In genomic region chr8:84742171-84743053, GRCm38 (mm10) we compare ENCODE assay signal across 8 mouse cellular contexts. TPM values are rescaled to one million over a fixed set of nuclear protein-coding genes. Genes with fewer than 3 reads are reported as not detected.
DNase-seq lines count a peak whose midpoint lies in the region; ATAC-seq lines count a peak whose summit lies in the region.

No protein-coding gene starts in this region.

- H3K36me3 ChIP-seq in kidney, embryonic 15.5 days, result no peaks in the 10 kb centered on the region
- no peaks in the 10 kb centered on the region for H3K36me3 ChIP-seq in embryonic facial prominence, embryonic 10.5 days (replicated peaks)
- no peaks in the 10 kb centered on the region for H3K36me3 ChIP-seq in limb, embryonic 11.5 days (ENCODE audit: control insufficient read depth, insufficient read depth, low read length)
- H3K36me3 ChIP-seq in neural tube, embryonic 12.5 days, result no peaks in the 10 kb centered on the region; the same call in 1 of the 2 replicates

- no peak overlapping the region for H3K4me3 ChIP-seq in kidney, embryonic 15.5 days (replicated peaks)
- peak overlapping the region; percentile 48 for H3K4me3 ChIP-seq in embryonic facial prominence, embryonic 10.5 days
- H3K4me3 ChIP-seq in limb, embryonic 11.5 days (ENCODE audit: low read depth, low read length), result peak overlapping the region; percentile 22
- no peak overlapping the region for H3K4me3 ChIP-seq in neural tube, embryonic 12.5 days

- H3K9me3 ChIP-seq in kidney, embryonic 15.5 days (replicated peaks), result no peaks in the 10 kb centered on the region
- no peaks in the 10 kb centered on the region for H3K9me3 ChIP-seq in embryonic facial prominence, embryonic 10.5 days
- H3K9me3 ChIP-seq in limb, embryonic 11.5 days (ENCODE audit: control insufficient read depth, low read length), result no peaks in the 10 kb centered on the region
- H3K9me3 ChIP-seq in neural tube, embryonic 12.5 days, result no peaks in the 10 kb centered on the region

- ATAC-seq in kidney, embryonic 15.5 days (replicated peaks; ENCODE audit: low FRiP score), result peak; percentile 30
- ATAC-seq in limb, embryonic 11.5 days (ENCODE audit: insufficient number of reproducible peaks, low FRiP score, low TSS enrichment, low read depth), result peak; percentile 88
- peak; percentile 41 for ATAC-seq in neural tube, embryonic 12.5 days (ENCODE audit: low FRiP score, low read depth)
- no peak for ATAC-seq in activated CD4-positive, CD25-positive, alpha-beta regulatory T cell, adult 4 months

- WGBS in kidney, embryonic 15.5 days, result 13% methylated on average over 32 of the region's 32 CpGs
- 2% methylated on average over 32 of the region's 32 CpGs for WGBS in embryonic facial prominence, embryonic 10.5 days
- WGBS in limb, embryonic 11.5 days, result under 1% methylated on average over 32 of the region's 32 CpGs
- WGBS in neural tube, embryonic 12.5 days, result 3% methylated on average over 32 of the region's 32 CpGs

- H3K4me2 ChIP-seq in kidney, embryonic 15.5 days, result peak overlapping the region; percentile 29
- H3K4me2 ChIP-seq in limb, embryonic 11.5 days (ENCODE audit: low read depth, severe bottlenecking), result peak overlapping the region; percentile 49
- peak overlapping the region; percentile 45 for H3K4me2 ChIP-seq in neural tube, embryonic 12.5 days (replicated peaks)

- peak overlapping the region; percentile 88 for H3K27ac ChIP-seq in kidney, embryonic 15.5 days
- peak overlapping the region; percentile 90 for H3K27ac ChIP-seq in embryonic facial prominence, embryonic 10.5 days (replicated peaks)
- peak overlapping the region; percentile 100 for H3K27ac ChIP-seq in limb, embryonic 11.5 days (replicated peaks; ENCODE audit: low read depth, low read length)
- H3K27ac ChIP-seq in neural tube, embryonic 12.5 days, result peak overlapping the region; percentile 53; the same call in 1 of the 2 replicates

- H3K27me3 ChIP-seq in kidney, embryonic 15.5 days, result peaks cover 95% of the 10 kb centered on the region
- peaks cover 100% of the 10 kb centered on the region for H3K27me3 ChIP-seq in embryonic facial prominence, embryonic 10.5 days (replicated peaks; ENCODE audit: low read depth, poor library complexity, severe bottlenecking)
- peaks cover 26% of the 10 kb centered on the region for H3K27me3 ChIP-seq in limb, embryonic 11.5 days (ENCODE audit: control insufficient read depth, insufficient read depth, low read length)
- peaks cover 94% of the 10 kb centered on the region for H3K27me3 ChIP-seq in neural tube, embryonic 12.5 days (replicated peaks)

- H3K9ac ChIP-seq in kidney, embryonic 15.5 days, result 0 out of 2 replicates have a peak overlapping the region, but pooled peaks have one; percentile 14
- peak overlapping the region; percentile 45 for H3K9ac ChIP-seq in limb, embryonic 11.5 days (ENCODE audit: low read length)
- peak overlapping the region; percentile 44 for H3K9ac ChIP-seq in neural tube, embryonic 12.5 days

- H3K4me1 ChIP-seq in kidney, embryonic 15.5 days, result peaks cover 85% of the 10 kb centered on the region
- H3K4me1 ChIP-seq in embryonic facial prominence, embryonic 10.5 days, result peaks cover 96% of the 10 kb centered on the region
- peaks cover 99% of the 10 kb centered on the region for H3K4me1 ChIP-seq in limb, embryonic 11.5 days (ENCODE audit: control insufficient read depth, insufficient read depth, low read length)
- H3K4me1 ChIP-seq in neural tube, embryonic 12.5 days, result peaks cover 89% of the 10 kb centered on the region

- no peak for DNase-seq in kidney, postnatal 36 days
- DNase-seq in embryonic facial prominence, embryonic 10.5 days (ENCODE audit: low spot score), result peak; percentile 91
- DNase-seq in heart, adult 9 months (ENCODE audit: low spot score in 2 of 2), result peak; percentile 72 to 83
- peak; percentile 93 for DNase-seq in limb, embryonic 11.5 days (ENCODE audit: low spot score)
- DNase-seq in thymus, postnatal 36 days, result no peak

RNA-seq across cellular contexts. Expression of gene G430095P16Rik, which starts 19.6 kb away (rescaled TPM):
- polyA plus RNA-seq in kidney, embryonic 15.5 days (2015; fragmentation: Nextera tagmentation; extraction: Ambion mirVana), result 1.9 and 2.3 TPM in 2 replicates
- polyA plus RNA-seq in embryonic facial prominence, embryonic 10.5 days (2016; fragmentation: Nextera tagmentation; extraction: Ambion mirVana), result 1.6 and 3.6 TPM in 2 replicates
- polyA plus RNA-seq in limb, embryonic 11.5 days (2014; fragmentation: Nextera tagmentation; extraction: Ambion mirVana), result 7.7 and 8.6 TPM in 2 replicates
- 2.5 and 2.6 TPM in 2 replicates for polyA plus RNA-seq in neural tube, embryonic 12.5 days (2016; fragmentation: Nextera tagmentation; extraction: Ambion mirVana)
- polyA plus RNA-seq in activated CD4-positive, CD25-positive, alpha-beta regulatory T cell, adult 4 months (2017; shearing (Covaris generic)), result 10 to 100 TPM; 20.2 to 37.5 TPM

RNA-seq across cellular contexts. Expression of gene Lyl1, which starts 41.2 kb away (rescaled TPM):
- polyA plus RNA-seq in kidney, embryonic 15.5 days (2015; fragmentation: Nextera tagmentation; extraction: Ambion mirVana), result 7.6 and 7.8 TPM in 2 replicates
- polyA plus RNA-seq in embryonic facial prominence, embryonic 10.5 days (2016; fragmentation: Nextera tagmentation; extraction: Ambion mirVana), result 4.3 and 5.5 TPM in 2 replicates
- polyA plus RNA-seq in limb, embryonic 11.5 days (2014; fragmentation: Nextera tagmentation; extraction: Ambion mirVana), result 3.9 and 4.8 TPM in 2 replicates
- polyA plus RNA-seq in neural tube, embryonic 12.5 days (2016; fragmentation: Nextera tagmentation; extraction: Ambion mirVana), result 4.4 and 4.5 TPM in 2 replicates
- polyA plus RNA-seq in activated CD4-positive, CD25-positive, alpha-beta regulatory T cell, adult 4 months (2017; shearing (Covaris generic)), result 1 to 10 TPM in 1 of 2 experiments, under 1 TPM in 1; 0.85 to 1.2 TPM

RNA-seq across cellular contexts. Expression of gene Nacc1, which starts 54.8 kb away (rescaled TPM):
- 23.9 and 25.6 TPM in 2 replicates for polyA plus RNA-seq in kidney, embryonic 15.5 days (2015; fragmentation: Nextera tagmentation; extraction: Ambion mirVana)
- polyA plus RNA-seq in embryonic facial prominence, embryonic 10.5 days (2016; fragmentation: Nextera tagmentation; extraction: Ambion mirVana), result 30.4 and 30.8 TPM in 2 replicates
- polyA plus RNA-seq in limb, embryonic 11.5 days (2014; fragmentation: Nextera tagmentation; extraction: Ambion mirVana), result 26.4 and 26.7 TPM in 2 replicates
- polyA plus RNA-seq in neural tube, embryonic 12.5 days (2016; fragmentation: Nextera tagmentation; extraction: Ambion mirVana), result 17.2 and 19.2 TPM in 2 replicates
- 10 to 100 TPM in 1 of 2 experiments, 1 to 10 TPM in 1; 9.4 to 12.5 TPM for polyA plus RNA-seq in activated CD4-positive, CD25-positive, alpha-beta regulatory T cell, adult 4 months (2017; shearing (Covaris generic))

RNA-seq across cellular contexts. Expression of gene Trmt1, which starts 56.3 kb away (rescaled TPM):
- 68.7 and 73.8 TPM in 2 replicates for polyA plus RNA-seq in kidney, embryonic 15.5 days (2015; fragmentation: Nextera tagmentation; extraction: Ambion mirVana)
- polyA plus RNA-seq in embryonic facial prominence, embryonic 10.5 days (2016; fragmentation: Nextera tagmentation; extraction: Ambion mirVana), result 69.1 and 71.2 TPM in 2 replicates
- 65.7 and 65.9 TPM in 2 replicates for polyA plus RNA-seq in limb, embryonic 11.5 days (2014; fragmentation: Nextera tagmentation; extraction: Ambion mirVana)
- 58.5 and 59.1 TPM in 2 replicates for polyA plus RNA-seq in neural tube, embryonic 12.5 days (2016; fragmentation: Nextera tagmentation; extraction: Ambion mirVana)
- 10 to 100 TPM; 32.6 to 49.8 TPM for polyA plus RNA-seq in activated CD4-positive, CD25-positive, alpha-beta regulatory T cell, adult 4 months (2017; shearing (Covaris generic))

RNA-seq across cellular contexts. Expression of gene Nfix, which starts 57.7 kb away (rescaled TPM):
- 14.2 and 15.5 TPM in 2 replicates for polyA plus RNA-seq in kidney, embryonic 15.5 days (2015; fragmentation: Nextera tagmentation; extraction: Ambion mirVana)
- 0.29 and 0.77 TPM in 2 replicates for polyA plus RNA-seq in embryonic facial prominence, embryonic 10.5 days (2016; fragmentation: Nextera tagmentation; extraction: Ambion mirVana)
- polyA plus RNA-seq in limb, embryonic 11.5 days (2014; fragmentation: Nextera tagmentation; extraction: Ambion mirVana), result 4.6 TPM in 2 replicates
- polyA plus RNA-seq in neural tube, embryonic 12.5 days (2016; fragmentation: Nextera tagmentation; extraction: Ambion mirVana), result 8.4 and 11.2 TPM in 2 replicates
- 1 to 10 TPM; 2.0 to 2.2 TPM for polyA plus RNA-seq in activated CD4-positive, CD25-positive, alpha-beta regulatory T cell, adult 4 months (2017; shearing (Covaris generic))

Comparison
In these comparisons a context has a peak if more than half of its experiments do, and no peak if none do; other contexts are left out.
1. H3K4me3 ChIP-seq: peak in embryonic facial prominence, embryonic 10.5 days (single experiment) and limb, embryonic 11.5 days (single experiment); none in kidney, embryonic 15.5 days (single experiment) and neural tube, embryonic 12.5 days (single experiment).
2. DNase-seq: peak in embryonic facial prominence, embryonic 10.5 days (single experiment), heart, adult 9 months (2 of 2) and limb, embryonic 11.5 days (single experiment); none in kidney, postnatal 36 days (0 of 2) and thymus, postnatal 36 days (0 of 2).
3. Peak in every context shown above with its lines, with median percentiles within 50 percentile points of each other: H3K27ac ChIP-seq, H3K4me2 ChIP-seq and H3K9ac ChIP-seq.